Mouse (Mus musculus): Measurements from ENCODE around the gene Tmem185b.

- no peak for TF ChIP-seq CTCF (IDR thresholded peaks at IDR 0.05; ENCODE audit: low read depth, low read length)
- TF ChIP-seq POLR2A (IDR thresholded peaks at IDR 0.05; ENCODE audit: extremely low read depth, insufficient read depth, low read length), result no peak
Measured at GRCm38 (mm10) chr1:119539252-119539651, 13.3 kb downstream of the Tmem185b start.

All from liver, adult 2 months (tissue).